Mouse (Mus musculus): ENCODE data around the gene Armc12. TPM values are rescaled to one million over a fixed set of nuclear protein-coding genes. Genes with fewer than 3 reads are reported as not detected.

Armc12 gene
- polyA plus RNA-seq, 1 experiment = not detected

- TF ChIP-seq POLR2A (IDR thresholded peaks at IDR 0.05; ENCODE audit: low read depth, low read length) (no peak), CTCF (IDR thresholded peaks at IDR 0.05; ENCODE audit: borderline replicate concordance, insufficient read depth, low read length) (no peak)
- Histone ChIP-seq H3K4me3 (ENCODE audit: insufficient read depth, low read length) (no peak within 1 kb of the TSS), H3K4me1 (ENCODE audit: control insufficient read depth, insufficient read depth, low read length) (no peaks in the 10 kb centered on the region), H3K27ac (ENCODE audit: insufficient read depth, low read length) (no peak within 1 kb of the TSS)
These were observed 44.9 kb downstream of the Armc12 start, which contains the start of gene Lhfpl5 for GRCm38 (mm10) chr17:28575244-28576125. TSS of gene Lhfpl5 (plus strand) at chr17:28575641.

- no peak overlapping the region for H3K4me3 ChIP-seq (ENCODE audit: insufficient read depth, low read length)
- no peaks in the 10 kb centered on the region for H3K4me1 ChIP-seq (ENCODE audit: control insufficient read depth, insufficient read depth, low read length)
- no peak for TF ChIP-seq CTCF (IDR thresholded peaks at IDR 0.05; ENCODE audit: borderline replicate concordance, insufficient read depth, low read length)
- TF ChIP-seq POLR2A (IDR thresholded peaks at IDR 0.05; ENCODE audit: low read depth, low read length) = no peak
- no peak overlapping the region for H3K27ac ChIP-seq (ENCODE audit: insufficient read depth, low read length)
These were observed 49.8 kb downstream of the Armc12 start for GRCm38 (mm10) chr17:28580396-28580795.

- Histone ChIP-seq H3K4me1 (ENCODE audit: control insufficient read depth, insufficient read depth, low read length) (no peaks in the 10 kb centered on the region), H3K27ac (ENCODE audit: insufficient read depth, low read length) (no peak overlapping the region), H3K4me3 (ENCODE audit: insufficient read depth, low read length) (no peak overlapping the region)
- no peak for TF ChIP-seq POLR2A (IDR thresholded peaks at IDR 0.05; ENCODE audit: low read depth, low read length)
- no peak for TF ChIP-seq CTCF (IDR thresholded peaks at IDR 0.05; ENCODE audit: borderline replicate concordance, insufficient read depth, low read length)
These were observed 50.5 kb downstream of the Armc12 start for GRCm38 (mm10) chr17:28581056-28581455.

- Histone ChIP-seq H3K4me3 (ENCODE audit: insufficient read depth, low read length) (no peak overlapping the region), H3K4me1 (ENCODE audit: control insufficient read depth, insufficient read depth, low read length) (peaks cover 3% of the 10 kb centered on the region; the same call in 1 of the 2 replicates), H3K27ac (ENCODE audit: insufficient read depth, low read length) (no peak overlapping the region)
- TF ChIP-seq CTCF (IDR thresholded peaks at IDR 0.05; ENCODE audit: borderline replicate concordance, insufficient read depth, low read length) (no peak), POLR2A (IDR thresholded peaks at IDR 0.05; ENCODE audit: low read depth, low read length) (no peak)
These were observed 55.9 kb downstream of the Armc12 start for GRCm38 (mm10) chr17:28586509-28586908.

DNA sequence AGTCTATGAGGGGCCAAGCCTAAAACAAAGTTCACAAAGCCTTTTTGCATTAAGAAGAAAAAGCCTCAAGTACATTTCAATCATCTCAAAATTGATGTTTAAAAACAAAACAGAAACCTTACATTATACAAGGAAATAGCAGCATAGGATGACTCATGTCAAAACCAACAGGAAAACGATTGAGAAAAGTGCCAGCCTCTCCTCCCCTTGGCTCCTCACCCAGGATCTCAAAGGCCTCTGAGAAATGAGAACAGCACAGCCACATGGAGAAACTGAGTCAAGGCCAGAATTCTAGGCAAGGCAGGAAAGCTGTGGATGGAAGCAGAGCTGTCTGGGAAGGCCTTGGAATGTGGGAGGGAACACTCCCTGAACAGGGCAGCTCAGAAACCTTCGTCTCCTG, 58.0 kb downstream of the Armc12 start:
- H3K4me1 ChIP-seq (ENCODE audit: control insufficient read depth, insufficient read depth, low read length) = peaks cover 3% of the 10 kb centered on the region; the same call in 1 of the 2 replicates

More for the DNA sequence above, 58.0 kb downstream of the Armc12 start:
- Histone ChIP-seq H3K27ac (ENCODE audit: insufficient read depth, low read length) (no peak overlapping the region), H3K4me3 (ENCODE audit: insufficient read depth, low read length) (no peak overlapping the region)
- TF ChIP-seq CTCF (IDR thresholded peaks at IDR 0.05; ENCODE audit: borderline replicate concordance, insufficient read depth, low read length) = no peak
- no peak for TF ChIP-seq POLR2A (IDR thresholded peaks at IDR 0.05; ENCODE audit: low read depth, low read length)

Other genes with a start within 250 kb of the Armc12 start
- gene Fance, start 217.3 kb upstream of the Armc12 start, polyA plus RNA-seq (2011; ENCODE audit: insufficient read length, low read depth, missing spikeins) = 22.3 and 23.4 TPM in 2 replicates
- gene Rpl10a, start 202.3 kb upstream of the Armc12 start, polyA plus RNA-seq (2011; ENCODE audit: insufficient read length, low read depth, missing spikeins) = 1,157 and 1,234 TPM in 2 replicates
- 58.5 and 64.0 TPM in 2 replicates for gene Tead3, start 180.0 kb upstream of the Armc12 start, polyA plus RNA-seq (2011; ENCODE audit: insufficient read length, low read depth, missing spikeins)
- 0.51 TPM in 1 of 2 replicates, not detected in the other for gene Tulp1, start 165.6 kb upstream of the Armc12 start, polyA plus RNA-seq (2011; ENCODE audit: insufficient read length, low read depth, missing spikeins)
- gene Fkbp5, start 13.3 kb upstream of the Armc12 start, polyA plus RNA-seq (2011; ENCODE audit: insufficient read length, low read depth, missing spikeins) = 30.7 and 31.3 TPM in 2 replicates
- gene Clpsl2, start 18.6 kb downstream of the Armc12 start, polyA plus RNA-seq (2011; ENCODE audit: insufficient read length, low read depth, missing spikeins) = not detected in 2 replicates
- gene Clps, start 30.0 kb downstream of the Armc12 start, polyA plus RNA-seq (2011; ENCODE audit: insufficient read length, low read depth, missing spikeins) = not detected in 2 replicates
- not detected in 2 replicates for gene Lhfpl5, start 44.8 kb downstream of the Armc12 start, polyA plus RNA-seq (2011; ENCODE audit: insufficient read length, low read depth, missing spikeins)
- 115 and 125 TPM in 2 replicates for gene Srpk1, start 91.9 kb downstream of the Armc12 start, polyA plus RNA-seq (2011; ENCODE audit: insufficient read length, low read depth, missing spikeins)
- gene Slc26a8, start 159.4 kb downstream of the Armc12 start, polyA plus RNA-seq (2011; ENCODE audit: insufficient read length, low read depth, missing spikeins) = 0.67 and 1.0 TPM in 2 replicates
- 72.0 and 76.5 TPM in 2 replicates for gene Mapk14, start 160.5 kb downstream of the Armc12 start, polyA plus RNA-seq (2011; ENCODE audit: insufficient read length, low read depth, missing spikeins)
- 2.3 and 4.6 TPM in 2 replicates for gene AC170998.1, start 195.3 kb downstream of the Armc12 start, polyA plus RNA-seq (2011; ENCODE audit: insufficient read length, low read depth, missing spikeins)
- 12.4 and 24.2 TPM in 2 replicates for gene Mapk13, start 238.5 kb downstream of the Armc12 start, polyA plus RNA-seq (2011; ENCODE audit: insufficient read length, low read depth, missing spikeins)